Comparison of ENCODE assay signal across 22 mouse cellular contexts in genomic region chr6:113161982-113162381, GRCm38 (mm10). TPM values are rescaled to one million over a fixed set of nuclear protein-coding genes. Genes with fewer than 3 reads are reported as not detected.
DNase-seq lines count a peak whose midpoint lies in the region; ATAC-seq lines count a peak whose summit lies in the region.
"Had no signal": no experiment of that assay in that cellular context is flagged by ENCODE, and none has a peak within 500 bp of the region (broad histone marks: within the 10 kb centered on the region; RNA-seq: fewer than 3 reads in every experiment).

No protein-coding gene starts in this region.

- H3K36me3 ChIP-seq in liver, embryonic 12.5 days, result peaks cover 13% of the 10 kb centered on the region

- H3K4me1 ChIP-seq in liver, embryonic 12.5 days, result no peaks in the 10 kb centered on the region
- H3K4me1 ChIP-seq: embryonic facial prominence, embryonic 10.5 days had no signal

- WGBS in liver, embryonic 12.5 days (ENCODE audit: insufficient replicate concordance), result 83% methylated on average over 1 of the region's 1 CpGs

- H3K9me3 ChIP-seq in liver, embryonic 12.5 days (replicated peaks), result no peaks in the 10 kb centered on the region
- H3K9me3 ChIP-seq: forebrain, embryonic 13.5 days; heart, embryonic 12.5 days; hindbrain, embryonic 13.5 days had no signal

- intact Hi-C loops in left cerebral cortex, postnatal 10 days (cut with DNase I), result no loop called here

- no peak overlapping the region for H3K9ac ChIP-seq in liver, embryonic 12.5 days
- H3K9ac ChIP-seq: forebrain, embryonic 13.5 days; forebrain, postnatal 0 days; heart, embryonic 12.5 days; hindbrain, embryonic 13.5 days had no signal

- peak; percentile 61; the same call in 1 of the 2 replicates for ATAC-seq in cerebellum, adult (ENCODE audit: insufficient number of reproducible peaks, low FRiP score, low TSS enrichment)
- ATAC-seq in liver, embryonic 12.5 days, result no peak
- ATAC-seq: activated CD4-positive, CD25-positive, alpha-beta regulatory T cell, adult 4 months; forebrain, embryonic 13.5 days; forebrain, postnatal 0 days; hindbrain, postnatal 0 days; Patski had no signal

- no peak overlapping the region for H3K4me3 ChIP-seq in liver, embryonic 12.5 days
- H3K4me3 ChIP-seq: embryonic facial prominence, embryonic 10.5 days; forebrain, embryonic 13.5 days; gastrocnemius, adult 2 months; heart, embryonic 12.5 days; hindbrain, embryonic 13.5 days had no signal

- no peak for DNase-seq in cerebellum, postnatal 4 days (ENCODE audit: low spot score in 2 of 2)
- peak; percentile 55 for DNase-seq in cerebellum, adult 8-10 months
- peak; percentile 51 to 67 for DNase-seq in cerebellum, postnatal 14 days
- DNase-seq in lung, adult 18-20 months, result no peak
- DNase-seq in left cerebral cortex, postnatal 10 days (ENCODE audit: extremely low spot score in 1 of 2, low spot score in 2 of 2), result no peak
- DNase-seq: adrenal gland, postnatal 14 days; B cell, adult 2 months; forebrain, postnatal 0 days; gastrocnemius, adult 2 months; gastrocnemius, postnatal 25 days; kidney, adult 11 months had no signal

- H3K4me2 ChIP-seq in liver, embryonic 12.5 days, result no peak overlapping the region
- H3K4me2 ChIP-seq: forebrain, embryonic 13.5 days; heart, embryonic 12.5 days; hindbrain, embryonic 13.5 days had no signal

- no peaks in the 10 kb centered on the region for H3K27me3 ChIP-seq in liver, embryonic 12.5 days (replicated peaks)
- H3K27me3 ChIP-seq: forebrain, embryonic 13.5 days; heart, embryonic 12.5 days; hindbrain, embryonic 13.5 days; Patski had no signal

- H3K27ac ChIP-seq in liver, embryonic 12.5 days, result no peak overlapping the region
- H3K27ac ChIP-seq: embryonic facial prominence, embryonic 10.5 days; forebrain, embryonic 13.5 days; gastrocnemius, adult 2 months; hindbrain, embryonic 13.5 days; hindbrain, postnatal 0 days had no signal

RNA-seq across cellular contexts. Expression of gene Lhfpl4, which starts 33.2 kb away (rescaled TPM):
- 0.44 and 0.70 TPM in 2 replicates for polyA plus RNA-seq in liver, embryonic 12.5 days (2016; fragmentation: Nextera tagmentation; extraction: Ambion mirVana)
- 100 to 1,000 TPM; 104 to 111 TPM for total RNA-seq in left cerebral cortex, postnatal 10 days (2021)
- total RNA-seq: granulocyte monocyte progenitor cell, adult 5-6 weeks; hematopoietic stem cell, adult 5-6 weeks had no signal

Comparison
In these comparisons a context has a peak if more than half of its experiments do, and no peak if none do; other contexts are left out.
1. DNase-seq: peak in cerebellum, adult 8-10 months (single experiment) and cerebellum, postnatal 14 days (2 of 2); none in cerebellum, postnatal 4 days (0 of 2), lung, adult 18-20 months (0 of 2) and left cerebral cortex, postnatal 10 days (0 of 2).